Mouse (Mus musculus): ENCODE measurements around the gene Fsd2.

DNA sequence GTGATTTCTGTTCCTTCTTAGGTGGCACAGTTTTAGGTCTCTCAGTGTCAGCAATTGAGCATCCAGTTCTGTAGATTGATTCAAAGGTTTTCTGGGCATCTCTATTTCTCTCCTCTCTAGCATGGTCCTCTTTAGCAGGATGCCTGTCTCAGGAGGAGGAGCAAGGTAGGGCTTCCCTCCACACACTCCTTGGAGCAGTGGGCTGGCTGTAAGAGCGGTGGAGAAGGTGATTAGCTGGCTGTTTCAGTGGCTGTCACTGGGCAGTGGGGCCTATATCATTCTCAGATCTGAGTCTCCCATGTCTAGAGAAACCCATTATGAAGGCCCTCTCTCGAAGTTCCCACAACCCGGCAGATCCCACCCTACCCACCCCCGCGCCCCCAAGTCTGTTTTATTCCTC is 652 bp upstream of the Fsd2 start:
- TF ChIP-seq POLR2A (IDR thresholded peaks at IDR 0.05; ENCODE audit: borderline replicate concordance, insufficient read depth, low read length) (no peak), CTCF (IDR thresholded peaks at IDR 0.05; ENCODE audit: borderline replicate concordance, insufficient read depth, low read depth, low read length) (no peak)

Data from cerebellum, adult 2 months (tissue).